11 mouse cellular contexts compared by ENCODE assay signal in the genomic region with DNA sequence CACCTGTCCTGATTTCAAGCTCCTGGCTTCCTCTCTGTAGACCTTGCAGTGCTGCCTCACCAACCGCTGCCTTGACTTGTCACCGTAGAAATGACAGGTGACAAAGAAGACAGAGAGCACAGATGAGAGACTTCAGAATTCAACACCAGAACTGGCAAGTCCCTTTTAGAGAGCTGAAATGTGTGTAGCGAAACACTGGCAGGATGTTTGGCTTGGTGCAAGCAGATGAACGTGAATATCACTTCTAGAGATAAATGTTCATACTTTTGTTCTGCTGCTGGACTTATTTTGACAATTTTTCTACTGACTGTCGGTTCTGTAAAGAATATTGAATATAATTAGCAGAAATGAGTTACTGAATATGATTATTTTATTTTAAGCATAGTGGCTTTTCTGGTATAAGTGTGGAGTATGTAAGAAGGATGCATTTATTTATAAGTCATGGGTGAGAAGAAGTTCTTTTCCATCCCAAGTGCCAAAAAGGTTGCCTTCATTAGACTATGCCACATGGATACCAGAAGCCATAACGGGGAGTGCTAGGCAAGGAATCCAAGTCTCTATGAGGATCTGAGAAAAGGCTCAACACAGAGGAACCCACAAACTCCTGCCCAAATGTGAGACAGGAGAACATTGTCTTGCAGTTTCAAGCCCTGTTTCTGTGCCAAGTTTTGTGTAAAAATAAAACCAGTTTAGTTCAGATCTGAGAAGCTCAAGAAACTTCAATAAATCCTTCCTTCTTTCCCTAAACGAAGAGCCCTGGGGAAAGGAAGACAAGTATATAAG. TPM values are rescaled to one million over a fixed set of nuclear protein-coding genes. Genes with fewer than 3 reads are reported as not detected.
DNase-seq lines count a peak whose midpoint lies in the region; TF ChIP-seq lines count a peak whose summit lies in the region.
"Had no signal": no experiment of that assay in that cellular context is flagged by ENCODE, and none has a peak within 500 bp of the region (broad histone marks: within the 10 kb centered on the region; RNA-seq: fewer than 3 reads in every experiment).

No protein-coding gene starts in this region.

- intact Hi-C loops in left cerebral cortex, adult 2 months (cut with DNase I) = no loop called here

- no peak overlapping the region for H3K4me3 ChIP-seq in layer of hippocampus, adult 2 months
- H3K4me3 ChIP-seq in left cerebral cortex, adult 2 months = no peak overlapping the region
- H3K4me3 ChIP-seq: forebrain, embryonic 10.5 days; liver, embryonic 15.5 days; midbrain, embryonic 10.5 days had no signal

- no peak for TF ChIP-seq CTCF in layer of hippocampus, adult 2 months (conservative IDR thresholded peaks at IDR 0.05)
- TF ChIP-seq CTCF in left cerebral cortex, adult 2 months (IDR thresholded peaks at IDR 0.05) = no peak

- no peak for DNase-seq in layer of hippocampus, adult 2 months (ENCODE audit: low spot score in 2 of 2)
- no peak for DNase-seq in layer of hippocampus, adult 11-12 months (ENCODE audit: low spot score)
- peak; percentile 11 for DNase-seq in right cerebral cortex, postnatal 25 days
- DNase-seq in right cerebral cortex, postnatal 4 days = no peak
- peak in 1 of 2 experiments; percentile 10 for DNase-seq in left cerebral cortex, adult 2 months (ENCODE audit: extremely low spot score in 1 of 2, low spot score in 2 of 2)
- no peak for DNase-seq in adrenal gland, postnatal 4 days (ENCODE audit: low spot score in 2 of 2)
- DNase-seq in liver = no peak
- DNase-seq: retina, postnatal 1 day had no signal

- H3K27ac ChIP-seq in layer of hippocampus, adult 2 months = peak overlapping the region; percentile 63
- H3K27ac ChIP-seq in left cerebral cortex, adult 2 months = peak overlapping the region; percentile 77
- H3K27ac ChIP-seq: forebrain, embryonic 10.5 days; liver, embryonic 15.5 days; midbrain, embryonic 10.5 days had no signal

RNA-seq across cellular contexts. Expression of gene Plcb1, which starts 31.4 kb away (rescaled TPM):
- total RNA-seq in layer of hippocampus, adult 2 months (2021) = 100 to 1,000 TPM; 152 to 156 TPM
- 100 to 1,000 TPM; 183 to 185 TPM for total RNA-seq in left cerebral cortex, adult 2 months (2021)
- 10 to 100 TPM; 59.9 to 62.6 TPM for total RNA-seq in adrenal gland, postnatal 4 days (2021)
